Mouse (Mus musculus) gastrocnemius, postnatal 4 days (tissue): ENCODE measurements around the gene Glra3. TPM values are rescaled to one million over a fixed set of nuclear protein-coding genes. Genes with fewer than 3 reads are reported as not detected.

ENCODE experiments used
- DNase-seq, 2 experiments: peaks; one replicate each; pipeline ENCODE4 v3.0.0; 2021 to 2022; ENCODE audit warnings: low spot score in 2 of 2, mixed read lengths in 2 of 2
- long read RNA-seq, 2 experiments: library from polyadenylated mRNA; stranded (forward); transcript quantifications; one replicate each; pipeline ENCODE4 v2.0.0; 2021
- total RNA-seq, 2 experiments: library from RNA; stranded (reverse); gene quantifications; 2 replicates each; pipeline ENCODE4 v1.2.3; 2021

Glra3 gene
- not detected for total RNA-seq
- long read RNA-seq, experiment 1 = 0 reads
- long read RNA-seq, experiment 2 = 0 reads

GRCm38 (mm10) chr8:55939870-55940525, at the start of gene Glra3:
Gene Glra3, plus strand, starts transcription at chr8:55940460.
- DNase-seq = no peak

- DNase-seq = no peak
These were observed 33.4 kb upstream of the Glra3 start, which contains the start of gene Adam29 for GRCm38 (mm10) chr8:55906848-55907247. Gene Adam29, minus strand, starts transcription at chr8:55906948.

GRCm38 (mm10) chr8:55940526-55940880, 243 bp downstream of the Glra3 start:
- DNase-seq = peak in 1 of 2 experiments; percentile 19

GRCm38 (mm10) chr8:55964759-55965320, 24.6 kb downstream of the Glra3 start:
- DNase-seq = no peak

GRCm38 (mm10) chr8:55997859-55998258, 57.6 kb downstream of the Glra3 start:
- DNase-seq = no peak

- no peak for DNase-seq
These were observed 114.1 kb downstream of the Glra3 start for GRCm38 (mm10) chr8:56054324-56054723.

GRCm38 (mm10) chr8:56063081-56063480, 122.8 kb downstream of the Glra3 start:
- peak; percentile 20 to 43 for DNase-seq

- no peak for DNase-seq
These were observed 130.4 kb downstream of the Glra3 start for GRCm38 (mm10) chr8:56070486-56071254.

GRCm38 (mm10) chr8:56083654-56084053, 143.4 kb downstream of the Glra3 start:
- no peak for DNase-seq

GRCm38 (mm10) chr8:56094385-56094784, 154.1 kb downstream of the Glra3 start:
- no peak for DNase-seq

GRCm38 (mm10) chr8:56110296-56110695, 170.0 kb downstream of the Glra3 start:
- DNase-seq = no peak

- no peak for DNase-seq
These were observed 189.1 kb downstream of the Glra3 start for GRCm38 (mm10) chr8:56129357-56129756.

GRCm38 (mm10) chr8:56150697-56151096, 210.4 kb downstream of the Glra3 start:
- DNase-seq = no peak

GRCm38 (mm10) chr8:56151574-56151973, 211.3 kb downstream of the Glra3 start:
- no peak for DNase-seq

- DNase-seq = no peak
These were observed 218.7 kb downstream of the Glra3 start for GRCm38 (mm10) chr8:56158966-56159365.

Other genes with a start within 250 kb of the Glra3 start
- gene Adam29, start 33.5 kb upstream of the Glra3 start, total RNA-seq = not detected